Mouse (Mus musculus) testis, adult 2 months (tissue): ENCODE data around the gene Fam83e. TPM values are rescaled to one million over a fixed set of nuclear protein-coding genes. Genes with fewer than 3 reads are reported as not detected.

Source experiments
- H3K27ac ChIP-seq: fragments of 200-500 bp; 2 replicates; pipeline ENCODE4 v1.5.1; 2012; ENCODE audit warnings: low read depth, low read length; ENCODE audit not compliant: control insufficient read depth, insufficient read depth
- H3K27me3 ChIP-seq: fragments of 200-500 bp; 2 replicates; pipeline ENCODE4 v1.6.1; 2012; ENCODE audit warnings: mild to moderate bottlenecking, low read length, moderate library complexity; ENCODE audit not compliant: control insufficient read depth, insufficient read depth
- H3K36me3 ChIP-seq: fragments of 200-500 bp; 2 replicates; pipeline ENCODE4 v1.6.1; 2012; ENCODE audit warnings: mild to moderate bottlenecking, low read length; ENCODE audit not compliant: control insufficient read depth, insufficient read depth
- H3K4me1 ChIP-seq: fragments of 200-500 bp; 2 replicates; pipeline ENCODE4 v1.6.1; 2012; ENCODE audit warnings: low read length; ENCODE audit not compliant: control insufficient read depth, insufficient read depth
- H3K4me3 ChIP-seq: fragments of 200-500 bp; 2 replicates; pipeline ENCODE4 v1.5.1; 2012; ENCODE audit warnings: low read depth, mild to moderate bottlenecking, low read length, moderate library complexity, mixed read lengths; ENCODE audit not compliant: control insufficient read depth
- CTCF ChIP-seq: fragments of 200-500 bp; IDR thresholded peaks from 2 replicates; pipeline ENCODE4 v1.5.1; 2012; ENCODE audit warnings: low read depth, mild to moderate bottlenecking, inconsistent platforms, low read length, moderate library complexity; ENCODE audit not compliant: control insufficient read depth, insufficient read depth, insufficient replicate concordance
- POLR2A ChIP-seq: fragments of 200-500 bp; IDR thresholded peaks from 2 replicates; pipeline ENCODE4 v1.6.1; 2012; ENCODE audit warnings: low read depth, mild to moderate bottlenecking, inconsistent platforms, low read length, moderate library complexity; ENCODE audit not compliant: control insufficient read depth
- polyA plus RNA-seq: library from polyadenylated mRNA; depleted of rRNA; stranded (reverse); fragments of >200 nt; gene quantifications from 2 replicates; pipeline ENCODE4 v1.2.3, GENCODE M21; 2012; rRNA removed

Fam83e gene
- polyA plus RNA-seq, result 145 and 176 TPM in 2 replicates

DNA sequence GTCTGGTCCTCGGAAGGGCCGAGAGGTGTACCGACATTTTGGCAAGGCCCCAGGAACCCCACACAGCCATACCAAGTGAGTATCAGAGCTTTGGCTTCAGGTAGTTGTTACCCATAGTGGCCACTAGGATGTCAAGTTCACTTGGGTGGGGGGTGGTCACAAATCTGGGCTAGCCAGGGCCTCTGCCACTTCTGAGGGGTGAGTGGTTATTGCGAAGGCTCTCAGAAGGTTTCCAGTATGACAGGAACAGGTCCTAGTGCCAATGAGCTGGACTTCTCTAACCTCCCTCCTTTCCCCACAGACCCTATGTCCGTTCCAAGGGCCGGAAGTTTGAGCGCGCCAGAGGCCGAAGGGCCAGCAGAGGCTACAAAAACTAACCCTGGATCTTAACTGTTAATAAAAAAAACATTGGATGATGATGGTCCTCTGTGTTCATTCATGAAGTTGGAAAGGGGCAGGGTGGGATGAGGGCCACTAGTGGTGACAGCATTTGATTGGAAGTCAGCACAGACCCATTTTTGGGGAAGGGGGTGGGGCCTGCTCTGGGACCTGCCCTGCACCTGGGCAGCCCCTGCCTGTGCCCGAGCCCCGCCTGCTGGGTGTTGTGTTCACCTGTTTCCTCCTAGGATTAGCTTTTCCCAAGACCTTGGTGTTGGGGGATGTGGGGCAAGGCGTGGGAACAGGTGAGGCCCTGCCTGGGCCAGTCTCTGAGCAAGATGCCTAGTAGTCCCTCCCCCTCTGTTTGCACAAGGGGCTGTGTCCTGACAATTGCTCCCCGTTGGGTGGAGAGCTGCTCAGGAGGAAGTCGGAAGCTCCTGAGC is at the start of gene Fam83e:
Gene Fam83e (plus strand): TSS at position 800 of the 821 bp plus-strand sequence.
- TF ChIP-seq CTCF (no peak), POLR2A (no peak)
- Histone ChIP-seq H3K27me3 (no peaks in the 10 kb centered on the region), H3K27ac (no peak within 1 kb of the TSS), H3K36me3 (no peaks in the 10 kb centered on the region), H3K4me3 (peak within 1 kb of the TSS; percentile 29; the same call in 1 of the 2 replicates), H3K4me1 (peaks cover 7% of the 10 kb centered on the region)

DNA sequence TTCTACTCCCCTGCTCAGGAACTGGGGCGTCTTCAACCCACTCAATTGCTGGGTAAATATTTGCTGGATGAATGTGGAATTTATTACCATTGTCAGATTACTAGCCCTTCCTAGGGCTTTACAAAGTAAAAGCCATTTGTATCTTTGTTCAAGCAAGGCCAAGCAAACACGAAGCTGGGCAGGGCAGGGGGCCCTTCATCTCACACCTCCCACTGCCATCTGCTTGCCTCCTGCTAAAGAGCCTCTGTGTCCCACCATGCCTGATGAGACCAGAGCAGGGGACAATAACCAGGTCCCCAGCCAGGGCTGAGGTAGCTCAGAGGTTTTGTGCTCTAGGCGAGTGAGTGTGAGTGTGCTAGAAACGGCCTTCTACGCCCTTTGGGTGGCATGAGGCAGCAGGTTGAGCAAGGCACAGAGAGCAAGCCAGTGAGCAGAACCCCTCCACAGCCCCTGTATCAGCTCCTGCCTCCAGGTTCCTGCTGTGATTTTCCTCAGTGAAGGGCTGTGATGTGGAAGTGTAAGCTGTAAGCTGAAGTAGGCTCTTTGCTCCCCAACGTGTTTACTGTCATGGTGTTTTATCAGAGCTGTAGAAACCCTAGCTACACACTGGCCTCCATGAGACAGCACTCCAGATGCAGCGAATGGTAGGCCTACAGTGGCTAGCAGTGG is 43.3 kb upstream of the Fam83e start:
- Histone ChIP-seq H3K27ac (no peak overlapping the region), H3K36me3 (no peaks in the 10 kb centered on the region)

DNA sequence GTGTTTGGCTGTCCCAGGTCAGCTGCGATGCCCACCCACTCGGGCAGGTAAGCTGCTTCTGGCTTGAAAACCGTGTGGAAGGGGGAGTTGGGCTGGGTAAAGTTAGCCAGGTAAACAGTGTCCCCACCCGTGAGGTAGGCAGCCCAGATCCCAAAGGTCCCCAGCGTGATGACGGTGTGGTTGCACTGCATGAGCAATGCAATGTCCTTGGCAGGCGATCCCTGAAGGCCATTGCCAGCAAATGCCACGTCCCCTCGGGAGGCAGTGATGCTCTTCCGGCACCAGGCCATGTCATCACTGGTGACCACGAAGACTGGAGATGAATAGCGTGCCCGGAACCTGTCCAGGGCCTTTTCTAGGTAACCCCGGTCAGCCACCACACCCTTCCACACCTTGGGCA is 42.5 kb upstream of the Fam83e start:
- H3K4me3 ChIP-seq, result no peak overlapping the region
- no peak overlapping the region for H3K27ac ChIP-seq
- no peaks in the 10 kb centered on the region for H3K4me1 ChIP-seq

More for the DNA sequence above, 43.3 kb upstream of the Fam83e start:
- Histone ChIP-seq H3K4me1 (no peaks in the 10 kb centered on the region), H3K4me3 (no peak overlapping the region), H3K27me3 (no peaks in the 10 kb centered on the region)
- TF ChIP-seq CTCF (no peak), POLR2A (no peak)

DNA sequence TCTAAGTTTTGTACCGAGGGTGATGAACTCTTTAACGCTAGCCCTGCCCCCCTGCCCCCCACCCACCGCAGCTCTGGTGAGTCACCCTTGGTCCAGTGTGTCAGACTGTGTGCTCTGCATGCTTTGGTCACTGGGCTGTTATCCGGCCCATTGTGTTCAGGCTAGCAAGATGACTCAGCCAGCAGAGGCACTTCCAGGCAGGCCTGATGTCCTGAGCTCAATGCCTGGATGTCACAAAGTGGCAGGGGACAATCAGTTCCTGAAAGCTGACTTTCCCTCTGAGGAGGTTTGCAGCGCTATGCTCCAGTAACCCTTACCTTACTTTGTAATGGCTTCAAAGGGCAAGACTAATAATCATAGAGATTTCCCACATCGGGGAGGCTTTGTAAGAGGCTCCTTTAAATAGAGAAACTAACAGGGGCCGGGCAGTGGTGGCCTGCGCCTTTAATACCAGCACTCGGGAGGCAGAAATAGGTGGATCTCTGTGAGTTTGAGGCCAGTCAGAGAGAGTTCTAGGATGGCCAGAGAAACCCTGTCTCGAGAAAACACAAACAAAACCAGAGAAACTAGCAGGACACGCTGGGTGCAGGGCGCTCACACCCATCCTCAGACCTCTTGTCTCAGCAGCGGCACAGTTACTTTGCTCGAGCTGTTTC is 40.9 kb upstream of the Fam83e start:
- Histone ChIP-seq H3K27me3 (no peaks in the 10 kb centered on the region), H3K36me3 (no peaks in the 10 kb centered on the region), H3K27ac (no peak overlapping the region), H3K4me1 (no peaks in the 10 kb centered on the region), H3K4me3 (no peak overlapping the region)
- no peak for TF ChIP-seq CTCF
- no peak for TF ChIP-seq POLR2A

More for the DNA sequence above, 42.5 kb upstream of the Fam83e start:
- Histone ChIP-seq H3K36me3 (no peaks in the 10 kb centered on the region), H3K27me3 (no peaks in the 10 kb centered on the region)
- TF ChIP-seq CTCF, result no peak
- no peak for TF ChIP-seq POLR2A

DNA sequence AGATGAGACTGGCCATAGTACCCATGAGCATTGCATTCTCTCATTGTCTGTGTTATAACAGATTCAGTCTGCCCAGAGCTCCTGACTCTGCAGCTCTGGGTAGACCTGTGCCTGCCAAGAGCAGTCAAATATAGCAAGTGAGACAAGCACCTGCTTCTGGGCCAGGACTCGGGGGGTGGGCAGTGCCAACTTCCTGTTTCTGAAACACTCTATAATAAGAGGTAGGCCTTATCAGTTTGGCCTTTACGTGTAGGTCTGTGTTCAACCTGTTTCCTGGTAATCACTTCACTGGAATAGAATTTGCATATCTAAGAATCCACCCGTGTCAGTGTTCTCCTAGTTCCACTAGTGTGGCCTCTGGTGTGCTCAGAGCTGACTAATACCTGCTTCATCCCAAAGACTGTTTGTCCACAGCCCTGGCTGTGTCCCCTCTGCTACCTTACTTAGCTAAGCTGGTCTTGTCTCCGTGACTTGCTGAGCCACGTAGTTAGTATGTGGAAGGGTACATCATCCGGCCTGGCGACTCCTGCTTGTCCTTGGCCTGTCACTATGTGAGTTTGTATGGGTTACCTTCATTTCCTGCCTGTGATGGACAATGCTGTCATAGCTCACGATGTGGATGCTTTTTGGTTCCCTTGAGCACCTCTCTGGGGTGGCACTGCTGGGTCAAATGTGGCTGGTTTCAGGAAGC is 39.8 kb upstream of the Fam83e start:
- no peak overlapping the region for H3K27ac ChIP-seq
- no peak for TF ChIP-seq CTCF
- no peak for TF ChIP-seq POLR2A

DNA sequence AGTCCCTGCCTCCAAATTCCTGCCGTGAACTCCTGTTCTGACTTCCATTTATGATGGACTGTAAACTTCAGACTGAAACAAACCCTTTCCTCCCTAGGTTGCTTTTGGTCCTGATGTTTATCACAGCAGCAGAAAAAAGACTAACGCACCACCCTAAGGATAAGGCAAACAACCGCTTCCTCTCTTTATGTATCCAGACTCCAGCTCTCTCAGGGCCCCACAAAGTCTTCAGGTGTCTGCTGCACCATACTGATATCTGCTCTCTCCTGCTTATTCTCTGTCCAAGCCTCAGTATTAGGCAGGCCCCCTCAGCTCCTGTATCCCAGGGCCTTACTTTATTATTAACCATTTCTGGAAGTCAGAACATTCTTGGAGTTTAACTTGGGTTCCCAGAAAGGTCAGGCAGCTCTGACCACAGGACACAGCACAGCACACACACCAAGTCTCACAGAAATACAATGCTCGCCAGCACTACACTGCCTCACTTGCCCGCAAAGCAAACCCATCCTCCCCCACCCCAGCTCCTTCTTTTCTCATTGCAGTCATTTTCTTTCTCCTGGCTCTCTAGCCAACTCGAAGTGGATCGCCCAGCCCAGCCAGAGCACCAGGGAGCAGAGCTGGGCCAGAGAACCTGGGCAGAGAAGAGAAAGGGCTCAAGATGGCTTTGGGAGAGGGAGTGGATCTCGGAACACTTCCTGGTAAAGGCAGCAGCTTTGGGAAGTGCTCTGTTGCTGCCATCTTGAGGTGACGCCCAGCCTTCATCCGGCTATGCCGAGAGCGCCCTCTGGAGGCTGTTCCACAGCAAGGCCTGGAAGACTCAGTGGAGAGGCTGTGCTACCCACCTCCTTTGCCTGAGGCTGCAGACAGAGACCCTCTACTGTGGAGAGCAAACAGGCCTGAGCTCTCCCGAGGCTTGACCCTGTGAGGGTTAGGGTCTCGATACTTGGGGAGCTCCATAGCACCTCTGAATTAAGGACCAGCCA is 38.6 kb upstream of the Fam83e start:
- no peaks in the 10 kb centered on the region for H3K27me3 ChIP-seq
- no peak overlapping the region for H3K4me3 ChIP-seq
- no peaks in the 10 kb centered on the region; the same call in 1 of the 2 replicates for H3K4me1 ChIP-seq
- TF ChIP-seq POLR2A (no peak), CTCF (peak; percentile 85)
- no peaks in the 10 kb centered on the region for H3K36me3 ChIP-seq
- no peak overlapping the region for H3K27ac ChIP-seq

More for the DNA sequence above, 39.8 kb upstream of the Fam83e start:
- Histone ChIP-seq H3K4me1 (no peaks in the 10 kb centered on the region), H3K27me3 (no peaks in the 10 kb centered on the region), H3K36me3 (no peaks in the 10 kb centered on the region), H3K4me3 (no peak overlapping the region)
